ENCODE assay signal across 8 mouse cellular contexts in the genomic region with DNA sequence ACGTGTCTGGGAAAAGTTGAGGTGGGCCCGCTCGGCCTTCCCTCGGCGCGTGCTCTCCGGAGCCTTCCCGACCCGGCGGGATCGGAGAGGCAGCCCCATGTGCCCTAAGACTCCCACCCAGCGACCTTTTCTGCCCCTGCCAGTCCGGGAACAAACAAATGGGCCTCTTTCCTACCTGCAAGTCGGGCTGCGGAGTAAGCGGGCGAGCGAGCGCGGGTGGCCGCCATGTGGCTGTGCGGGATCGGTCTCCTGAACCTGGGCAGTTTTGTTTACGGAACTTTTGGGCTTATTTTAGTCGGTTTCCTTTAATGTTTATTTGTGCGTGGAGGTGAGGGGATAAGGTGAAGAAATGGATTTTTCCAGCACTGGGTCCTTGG. TPM values are rescaled to one million over a fixed set of nuclear protein-coding genes. Genes with fewer than 3 reads are reported as not detected.
DNase-seq lines count a peak whose midpoint lies in the region; ATAC-seq and TF ChIP-seq lines count a peak whose summit lies in the region.

No protein-coding gene starts in this region.

- H3K4me1 ChIP-seq in heart, embryonic 11.5 days (ENCODE audit: control insufficient read depth, insufficient read depth, low read length) = peaks cover 18% of the 10 kb centered on the region
- H3K4me1 ChIP-seq in E14TG2a.4 (replicated peaks; ENCODE audit: low read depth, low read length) = peaks cover 54% of the 10 kb centered on the region
- H3K4me1 ChIP-seq in forebrain, embryonic 13.5 days = peaks cover 31% of the 10 kb centered on the region
- peaks cover 53% of the 10 kb centered on the region for H3K4me1 ChIP-seq in liver, embryonic 15.5 days (replicated peaks)

- peak overlapping the region; percentile 92 for H3K27ac ChIP-seq in heart, embryonic 11.5 days (ENCODE audit: low read depth, low read length)
- 0 out of 2 replicates have a peak overlapping the region, but pooled peaks have one; percentile 87 for H3K27ac ChIP-seq in forebrain, embryonic 13.5 days
- H3K27ac ChIP-seq in liver, embryonic 15.5 days (replicated peaks) = peak overlapping the region; percentile 96

- no peak for ATAC-seq in heart, embryonic 11.5 days (replicated peaks; ENCODE audit: insufficient number of reproducible peaks, low FRiP score, low TSS enrichment)
- no peak for ATAC-seq in forebrain, embryonic 13.5 days
- ATAC-seq in liver, embryonic 15.5 days (ENCODE audit: insufficient read depth) = peak; percentile 0; the same call in 1 of the 2 replicates
- no peak for ATAC-seq in inflammation-experienced regulatory T-cells, adult 6 months

- no peak for TF ChIP-seq CTCF in E14TG2a.4 (conservative IDR thresholded peaks at IDR 0.05; ENCODE audit: low read length)

- H3K4me2 ChIP-seq in heart, embryonic 11.5 days = peak overlapping the region; percentile 79
- peak overlapping the region; percentile 85 for H3K4me2 ChIP-seq in forebrain, embryonic 13.5 days
- peak overlapping the region; percentile 98 for H3K4me2 ChIP-seq in liver, embryonic 15.5 days

- peak overlapping the region; percentile 95 for H3K9ac ChIP-seq in heart, embryonic 11.5 days (ENCODE audit: low read depth, low read length)
- H3K9ac ChIP-seq in forebrain, embryonic 13.5 days = peak overlapping the region; percentile 94
- peak overlapping the region; percentile 89 for H3K9ac ChIP-seq in liver, embryonic 15.5 days

- peak overlapping the region; percentile 100 for H3K4me3 ChIP-seq in heart, embryonic 11.5 days (ENCODE audit: low read depth, low read length)
- H3K4me3 ChIP-seq in E14TG2a.4 (replicated peaks; ENCODE audit: low read length) = peak overlapping the region; percentile 99
- H3K4me3 ChIP-seq in forebrain, embryonic 13.5 days = peak overlapping the region; percentile 99
- H3K4me3 ChIP-seq in liver, embryonic 15.5 days (replicated peaks) = peak overlapping the region; percentile 88

- 0% methylated on average over 26 of the region's 26 CpGs for WGBS in heart, embryonic 11.5 days (ENCODE audit: insufficient replicate concordance)
- 0% methylated on average over 26 of the region's 26 CpGs for WGBS in forebrain, embryonic 13.5 days
- under 1% methylated on average over 26 of the region's 26 CpGs for WGBS in liver, embryonic 15.5 days (ENCODE audit: insufficient replicate concordance)

- H3K9me3 ChIP-seq in heart, embryonic 11.5 days (replicated peaks; ENCODE audit: control insufficient read depth, low read length) = no peaks in the 10 kb centered on the region
- no peaks in the 10 kb centered on the region for H3K9me3 ChIP-seq in E14TG2a.4 (ENCODE audit: low read length)
- no peaks in the 10 kb centered on the region for H3K9me3 ChIP-seq in forebrain, embryonic 13.5 days (replicated peaks)
- no peaks in the 10 kb centered on the region for H3K9me3 ChIP-seq in liver, embryonic 15.5 days (replicated peaks)

- DNase-seq in heart, adult 9 months (ENCODE audit: low spot score in 2 of 2) = no peak
- DNase-seq in retina, postnatal 1 day = no peak
- no peak for DNase-seq in cerebellum, adult 11-12 months

- H3K27me3 ChIP-seq in heart, embryonic 11.5 days (ENCODE audit: control insufficient read depth, insufficient read depth, low read length) = no peaks in the 10 kb centered on the region
- no peaks in the 10 kb centered on the region for H3K27me3 ChIP-seq in E14TG2a.4 (ENCODE audit: insufficient read depth, low read length)
- H3K27me3 ChIP-seq in forebrain, embryonic 13.5 days = no peaks in the 10 kb centered on the region
- H3K27me3 ChIP-seq in liver, embryonic 15.5 days = no peaks in the 10 kb centered on the region

- H3K36me3 ChIP-seq in heart, embryonic 11.5 days (ENCODE audit: control insufficient read depth, insufficient read depth, low read length) = no peaks in the 10 kb centered on the region
- peaks cover 35% of the 10 kb centered on the region for H3K36me3 ChIP-seq in E14TG2a.4 (ENCODE audit: insufficient read depth, low read length)
- no peaks in the 10 kb centered on the region for H3K36me3 ChIP-seq in forebrain, embryonic 13.5 days (ENCODE audit: poor library complexity, severe bottlenecking)
- no peaks in the 10 kb centered on the region for H3K36me3 ChIP-seq in liver, embryonic 15.5 days (replicated peaks)

RNA-seq across cellular contexts. Expression of gene Hnrnpf, which starts 7.8 kb away (rescaled TPM):
- 554 and 606 TPM in 2 replicates for polyA plus RNA-seq in heart, embryonic 11.5 days (2014; fragmentation: Nextera tagmentation; extraction: Ambion mirVana)
- polyA plus RNA-seq in forebrain, embryonic 13.5 days (2015; fragmentation: Nextera tagmentation; extraction: Ambion mirVana) = 514 and 545 TPM in 2 replicates
- 476 and 487 TPM in 2 replicates for polyA plus RNA-seq in liver, embryonic 15.5 days (2015; fragmentation: Nextera tagmentation; extraction: Ambion mirVana)
- polyA plus RNA-seq in inflammation-experienced regulatory T-cells, adult 6 months (2017; shearing (Covaris generic)) = 1,000 to 10,000 TPM in 1 of 3 experiments, 100 to 1,000 TPM in 2; 776 to 1,009 (median 841) TPM

RNA-seq across cellular contexts. Expression of gene Fxyd4, which starts 29.5 kb away (rescaled TPM):
- polyA plus RNA-seq in heart, embryonic 11.5 days (2014; fragmentation: Nextera tagmentation; extraction: Ambion mirVana) = 0.76 and 2.4 TPM in 2 replicates
- polyA plus RNA-seq in forebrain, embryonic 13.5 days (2015; fragmentation: Nextera tagmentation; extraction: Ambion mirVana) = 3.0 and 4.1 TPM in 2 replicates
- polyA plus RNA-seq in liver, embryonic 15.5 days (2015; fragmentation: Nextera tagmentation; extraction: Ambion mirVana) = 0.36 and 0.47 TPM in 2 replicates
- 10 to 100 TPM in 2 of 3 experiments, 1 to 10 TPM in 1; 6.1 to 16.1 (median 10.9) TPM for polyA plus RNA-seq in inflammation-experienced regulatory T-cells, adult 6 months (2017; shearing (Covaris generic))

RNA-seq across cellular contexts. Expression of gene Zfp239, which starts 46.1 kb away (rescaled TPM):
- polyA plus RNA-seq in heart, embryonic 11.5 days (2014; fragmentation: Nextera tagmentation; extraction: Ambion mirVana) = 2.4 and 4.1 TPM in 2 replicates
- polyA plus RNA-seq in forebrain, embryonic 13.5 days (2015; fragmentation: Nextera tagmentation; extraction: Ambion mirVana) = 15.1 and 17.1 TPM in 2 replicates
- polyA plus RNA-seq in liver, embryonic 15.5 days (2015; fragmentation: Nextera tagmentation; extraction: Ambion mirVana) = 2.0 and 2.4 TPM in 2 replicates
- 1 to 10 TPM; 4.5 to 6.2 (median 4.9) TPM for polyA plus RNA-seq in inflammation-experienced regulatory T-cells, adult 6 months (2017; shearing (Covaris generic))
